Mouse (Mus musculus): ENCODE results near the gene Tmem178b.
A peak's percentile ranks its signal among the peaks of the same experiment; 100 is the strongest.

The Tmem178b gene

DNA sequence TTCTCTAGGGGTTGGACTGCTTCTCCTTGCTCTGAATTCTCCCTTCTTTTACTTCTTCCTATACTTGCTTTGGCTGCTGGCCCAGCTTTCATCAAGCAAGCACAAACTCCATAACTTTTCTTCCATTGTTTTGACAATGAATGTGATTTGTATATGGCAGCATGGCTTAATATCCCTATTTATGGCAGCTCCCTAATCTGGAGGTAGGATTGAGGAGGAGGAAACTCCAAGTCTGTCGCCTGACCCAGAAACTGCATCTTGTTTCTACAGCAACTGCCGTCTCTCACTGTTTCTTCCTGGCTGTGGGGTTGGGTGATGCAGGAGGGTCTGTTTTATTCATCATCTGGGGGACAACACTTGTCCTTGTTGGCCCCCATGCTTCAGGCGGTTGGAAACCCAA, 327.6 kb downstream of the Tmem178b start:
- DNase-seq, result no peak

- DNase-seq, result no peak
Measured at GRCm38 (mm10) chr6:40202602-40203001, 329.5 kb downstream of the Tmem178b start.

DNA sequence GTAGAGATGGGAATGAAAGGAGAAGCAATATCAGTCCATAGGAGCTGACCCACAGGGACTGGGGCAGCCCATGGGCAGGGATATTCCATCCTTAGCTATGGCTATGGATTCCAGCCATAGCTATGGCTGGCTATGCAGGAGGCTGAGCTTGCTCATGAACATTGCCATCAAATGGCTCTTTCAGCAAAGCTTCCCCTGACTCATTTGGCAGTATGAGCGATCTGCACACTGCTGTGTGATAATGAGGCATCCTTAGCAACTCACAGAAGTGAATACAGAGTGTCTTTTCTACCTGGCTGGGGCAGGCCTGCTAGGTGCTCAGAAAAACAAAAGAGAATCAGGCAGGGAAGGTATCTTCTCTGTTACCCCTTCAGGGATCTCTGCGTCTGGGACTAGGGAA, 332.3 kb downstream of the Tmem178b start:
- DNase-seq, result no peak

- DNase-seq, result no peak
Measured at GRCm38 (mm10) chr6:40208014-40208413, 334.9 kb downstream of the Tmem178b start.

DNA sequence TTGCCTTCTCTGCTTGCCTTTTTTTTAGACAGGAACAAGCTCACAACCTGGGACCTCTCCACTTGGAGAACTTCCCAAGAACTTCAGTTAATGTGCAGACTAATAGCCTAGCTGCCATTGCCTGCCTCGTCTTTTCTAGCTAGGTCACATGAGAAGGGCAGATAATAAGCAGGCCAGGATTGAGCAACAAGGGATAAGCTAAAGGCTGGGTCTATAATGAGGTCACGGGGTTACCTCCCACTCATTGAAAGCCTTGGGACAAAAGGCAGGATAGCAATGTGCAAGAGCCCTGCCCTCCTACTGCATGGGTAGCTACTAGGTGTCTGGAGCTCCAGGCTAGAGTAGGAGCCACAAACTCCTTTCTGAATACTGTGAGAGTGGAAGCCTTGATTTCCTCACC, 336.1 kb downstream of the Tmem178b start:
- no peak for DNase-seq

- no peak for DNase-seq
Measured at GRCm38 (mm10) chr6:40217154-40217553, 344.1 kb downstream of the Tmem178b start.

DNA sequence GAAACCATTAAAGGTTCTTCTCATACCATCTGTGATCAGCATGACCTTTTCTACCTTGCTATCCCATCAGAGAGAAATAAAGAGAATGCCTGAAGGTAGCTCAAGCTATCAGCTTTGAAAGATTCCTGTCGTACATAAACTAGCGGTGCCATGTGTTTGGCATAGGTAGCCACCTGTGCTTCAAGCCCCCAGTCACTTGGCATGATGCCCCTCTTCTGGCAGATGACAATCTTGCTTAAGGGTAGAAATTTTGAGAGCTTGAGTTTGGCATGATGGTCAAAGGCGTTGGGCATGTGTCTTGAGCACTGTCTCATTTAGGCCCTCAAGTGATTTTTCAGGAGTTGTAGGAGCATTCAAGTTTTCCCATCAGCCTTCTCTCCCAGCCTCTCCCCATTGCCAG, 344.6 kb downstream of the Tmem178b start:
- DNase-seq, result no peak

- DNase-seq, result no peak
Measured at GRCm38 (mm10) chr6:40220634-40221120, 347.6 kb downstream of the Tmem178b start.

- no peak for DNase-seq
Measured at GRCm38 (mm10) chr6:40225585-40226280, 352.7 kb downstream of the Tmem178b start.

GRCm38 (mm10) chr6:40228981-40229380, 355.9 kb downstream of the Tmem178b start:
- no peak for DNase-seq

DNA sequence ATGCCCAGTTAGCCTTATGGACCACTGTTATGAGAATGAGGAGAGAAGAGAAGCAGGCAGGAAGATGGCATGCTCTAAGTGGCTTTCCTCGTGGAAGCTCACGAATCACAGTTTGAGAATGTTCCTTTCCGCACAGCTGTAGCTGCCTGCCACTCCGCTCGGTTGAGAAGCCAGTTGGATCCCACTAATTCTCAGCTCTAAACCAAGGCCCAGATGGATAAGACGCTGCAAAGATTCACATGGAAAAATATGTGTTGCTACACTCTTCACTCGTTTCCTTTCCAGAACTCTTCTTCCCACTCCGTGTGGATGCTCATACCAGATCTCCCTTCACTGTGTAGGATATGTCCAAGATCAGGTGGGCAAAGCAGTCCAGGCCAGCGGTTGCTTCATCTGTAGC, 356.9 kb downstream of the Tmem178b start:
- DNase-seq, result no peak

- DNase-seq, result no peak
Measured at GRCm38 (mm10) chr6:40234066-40234465, 361.0 kb downstream of the Tmem178b start.

DNA sequence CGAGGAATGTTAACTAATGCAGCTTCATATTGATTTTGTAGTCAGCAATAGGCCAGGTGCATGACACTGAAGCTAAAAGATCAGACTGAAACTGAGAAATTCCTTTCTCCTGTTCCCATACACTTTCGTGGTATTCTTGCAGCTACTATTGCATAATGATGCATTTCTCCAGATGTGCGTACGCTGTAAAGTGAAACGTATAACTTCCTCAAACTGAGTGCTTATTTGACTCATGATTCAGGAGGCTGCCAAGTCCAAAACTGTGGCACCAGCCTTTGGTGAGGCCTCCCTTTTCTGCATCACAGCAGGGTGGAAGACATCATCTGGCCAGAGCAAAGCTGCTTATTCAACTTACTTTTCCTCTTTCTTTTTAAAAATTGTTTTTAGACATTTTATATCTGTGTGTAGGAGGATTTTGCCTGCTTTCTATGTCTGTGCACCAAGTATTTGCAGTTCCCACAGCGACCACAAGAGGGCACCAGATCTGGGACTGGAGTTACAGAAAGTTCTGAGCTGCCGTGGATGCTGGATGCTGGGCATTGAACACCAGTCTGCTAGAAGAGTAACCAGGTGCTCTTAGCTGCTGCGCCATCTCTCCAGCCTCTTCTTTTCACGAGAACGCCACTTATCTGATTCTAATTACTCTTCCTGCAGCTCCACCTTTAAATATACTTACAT, 362.9 kb downstream of the Tmem178b start:
- peak; percentile 67 for DNase-seq

GRCm38 (mm10) chr6:40236841-40237765, 364.0 kb downstream of the Tmem178b start:
- DNase-seq, result peak; percentile 62

DNA sequence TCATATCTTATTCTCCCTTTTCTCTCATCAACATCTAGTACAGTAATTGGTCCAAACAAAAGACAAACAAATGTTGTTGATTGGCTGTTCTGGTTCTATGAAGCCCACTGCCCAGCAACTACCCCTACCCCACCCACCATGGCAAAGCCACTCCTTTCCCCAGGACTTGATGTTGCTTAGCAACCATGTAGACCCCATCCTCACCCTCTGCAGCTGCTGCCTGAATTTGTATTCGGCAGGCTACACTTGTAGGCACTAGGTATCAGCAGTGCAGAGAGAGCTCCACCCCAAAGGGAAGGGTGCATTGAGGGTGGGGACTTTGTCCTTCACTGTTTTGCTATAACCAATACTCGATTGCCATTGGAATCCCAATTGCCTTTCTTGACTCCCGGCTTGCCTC, 365.8 kb downstream of the Tmem178b start:
- no peak for DNase-seq

DNA sequence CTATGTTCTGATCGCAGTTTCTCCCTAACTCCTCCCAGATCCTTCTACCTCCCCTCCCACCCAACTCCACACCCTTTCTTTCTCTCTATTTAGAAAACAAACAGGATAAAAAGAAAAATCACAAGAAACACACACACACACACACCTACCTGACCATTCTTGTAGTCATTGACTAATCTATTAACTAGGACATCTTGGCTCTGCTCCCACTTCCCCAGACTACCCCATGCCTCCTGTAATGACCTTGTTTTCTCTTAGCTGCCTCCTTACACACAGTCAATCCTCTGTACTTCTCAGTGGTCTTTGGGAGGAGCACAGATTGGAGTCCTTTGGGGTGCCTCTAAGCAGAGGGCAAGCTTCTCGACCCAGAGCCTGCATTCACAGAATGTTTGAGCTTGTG, 367.6 kb downstream of the Tmem178b start:
- no peak for DNase-seq

GRCm38 (mm10) chr6:40247398-40247946, 374.4 kb downstream of the Tmem178b start:
- no peak for DNase-seq

DNA sequence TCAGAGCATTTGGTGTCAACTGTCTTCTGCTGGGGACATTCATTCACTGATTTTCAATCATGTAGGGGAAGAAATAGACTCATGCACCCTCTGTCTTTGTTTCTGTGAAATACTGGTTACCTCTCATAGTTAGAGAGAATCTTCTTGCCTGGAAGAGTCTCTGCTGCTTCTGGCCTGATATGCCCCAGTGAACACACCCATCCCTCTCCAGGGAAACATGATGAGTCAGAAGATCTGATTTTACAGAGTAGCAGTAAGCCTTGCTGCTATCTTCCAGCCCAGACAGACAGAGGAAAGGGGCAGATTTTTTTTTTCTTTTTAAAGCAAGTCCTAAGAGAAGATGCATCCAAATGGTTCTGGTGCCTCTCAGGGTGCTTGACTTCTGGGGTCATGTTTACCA, 376.9 kb downstream of the Tmem178b start:
- no peak for DNase-seq

DNA sequence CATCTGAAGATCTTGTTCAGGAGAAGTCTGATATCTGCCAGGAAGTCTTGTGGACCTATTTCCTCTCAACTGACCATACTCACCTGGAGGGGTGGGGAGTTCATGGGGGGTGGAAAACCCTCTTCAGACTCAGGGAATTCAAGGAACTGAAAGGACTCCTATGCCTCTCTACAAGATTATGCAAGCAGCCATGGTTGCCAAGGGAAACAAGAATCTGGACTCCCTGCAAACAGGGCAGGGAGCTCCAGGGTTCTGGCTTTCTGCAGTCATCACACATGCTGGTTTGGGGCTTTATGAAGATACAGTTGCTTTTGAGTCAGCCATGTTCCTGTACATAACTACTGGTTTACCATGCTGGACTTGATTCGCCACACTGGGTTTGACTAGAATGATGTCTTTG, 390.6 kb downstream of the Tmem178b start:
- DNase-seq, result no peak

DNA sequence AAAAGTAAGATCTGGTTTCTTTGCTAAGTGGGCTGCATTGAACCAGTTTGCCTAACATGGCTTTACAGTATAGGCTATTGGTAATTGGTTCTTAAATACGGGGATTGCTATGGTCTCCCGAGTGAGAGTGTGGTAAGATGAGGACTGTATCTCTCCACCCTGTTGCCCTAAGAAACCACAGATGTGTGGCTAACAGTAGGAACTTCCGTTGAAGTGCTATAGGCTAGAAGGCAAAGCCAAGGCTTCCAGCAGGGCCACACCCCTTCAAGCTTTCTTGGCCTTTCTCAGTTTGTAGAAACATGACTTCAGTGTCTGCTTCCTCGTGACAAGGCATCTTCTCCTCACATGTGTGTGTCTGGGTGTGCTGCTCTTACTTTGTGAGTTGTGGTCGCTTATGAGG, 427.6 kb downstream of the Tmem178b start:
- DNase-seq, result no peak

DNA sequence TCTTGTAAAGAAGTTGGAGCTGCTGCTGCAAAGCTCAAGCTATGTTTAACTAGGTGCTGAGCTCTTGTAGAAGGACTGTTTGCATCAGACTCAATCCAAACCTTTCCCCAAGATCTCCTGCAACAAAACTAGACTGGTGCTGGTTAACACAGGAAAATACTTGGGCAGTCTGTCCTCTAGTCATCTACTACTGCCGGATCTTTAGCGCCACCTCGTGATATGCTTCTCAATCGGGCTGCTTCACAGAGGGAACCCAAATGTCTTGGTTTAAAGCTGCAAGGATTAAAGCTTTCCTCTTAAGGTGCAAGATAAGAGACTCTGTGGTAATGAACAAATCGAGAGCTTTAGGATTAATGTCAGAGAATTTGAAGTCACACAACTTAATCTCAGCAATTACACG, 430.3 kb downstream of the Tmem178b start:
- DNase-seq, result peak; percentile 24

Measured in thymus, postnatal 14 days (tissue).